Mouse (Mus musculus) gastrocnemius, postnatal 36 days (tissue): ENCODE data around the gene Unc80. TPM values are rescaled to one million over a fixed set of nuclear protein-coding genes. Genes with fewer than 3 reads are reported as not detected.
"Not testable (repeated sequence)": the region's sequence is repeated elsewhere in the genome, so short reads cannot be mapped to it uniquely, and the experiment has no call there.

Experiments used
- DNase-seq, 2 experiments: peaks; one replicate each; pipeline ENCODE4 v3.0.0; 2022
- intact Hi-C: fragments of 180-260 bp; cut with DNase I; formaldehyde crosslinking; loops from one replicate; pipeline ENCODE4 v1.15.1; 2025
- total RNA-seq, 2 experiments: library from RNA; stranded (reverse); gene quantifications; 2 replicates each; pipeline ENCODE4 v1.2.3; 2021

The Unc80 gene
- total RNA-seq, 2 experiments from 2014 or later = 0.05 to 0.18 TPM

DNA sequence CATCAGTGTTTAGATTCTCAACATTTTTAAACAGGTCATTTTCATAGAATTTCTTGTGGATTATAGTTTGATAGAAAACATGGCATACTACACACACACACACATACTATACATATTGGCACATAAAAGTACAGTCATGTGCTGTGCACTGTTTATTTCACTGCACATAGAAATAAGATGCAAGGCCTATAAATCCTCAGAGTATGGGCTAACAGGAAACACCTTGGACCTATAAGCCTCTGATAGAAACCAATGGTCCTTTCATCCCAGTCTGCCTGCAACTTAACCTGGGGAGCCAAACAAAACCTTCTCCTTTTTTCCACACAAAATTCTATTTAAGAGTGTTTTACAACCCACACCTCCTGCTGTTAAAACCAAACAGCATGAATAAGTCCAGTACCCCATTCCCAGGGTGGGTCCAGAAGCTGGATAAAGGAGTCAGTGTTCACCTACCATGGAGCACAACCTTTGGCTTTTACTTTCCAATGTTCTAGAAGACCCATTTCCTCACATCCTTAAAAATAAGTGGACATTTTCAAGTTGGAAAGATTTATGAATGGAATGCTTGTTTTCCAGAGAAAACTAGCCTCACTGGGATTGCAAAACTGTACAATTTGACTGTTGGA is 129.1 kb downstream of the Unc80 start:
- DNase-seq = no peak
- intact Hi-C loops = loop anchor here (5.0 kb wide), 1 partner anchor 565 kb away; no protein-coding TSS in a partner anchor

DNA sequence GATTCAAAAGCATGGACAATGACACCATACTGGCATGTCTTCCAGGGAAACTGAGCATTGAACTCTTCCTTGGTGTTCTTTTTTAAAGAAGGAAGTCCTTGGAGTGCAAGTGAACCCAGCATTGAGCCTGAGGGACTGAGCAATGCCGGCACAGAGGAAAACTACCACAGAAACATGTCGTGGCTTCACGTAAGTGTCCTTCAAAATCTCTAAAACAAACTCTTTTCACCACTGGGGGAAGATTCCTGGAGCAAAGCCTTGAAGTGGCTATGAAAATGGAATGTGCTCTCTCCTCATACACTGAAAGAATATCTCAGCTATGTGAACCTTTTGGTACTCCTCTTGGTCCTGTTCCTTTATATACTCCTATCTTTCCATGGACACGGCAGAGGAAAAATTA is 140.1 kb downstream of the Unc80 start:
- intact Hi-C loops = no loop called here
- no peak for DNase-seq

DNA sequence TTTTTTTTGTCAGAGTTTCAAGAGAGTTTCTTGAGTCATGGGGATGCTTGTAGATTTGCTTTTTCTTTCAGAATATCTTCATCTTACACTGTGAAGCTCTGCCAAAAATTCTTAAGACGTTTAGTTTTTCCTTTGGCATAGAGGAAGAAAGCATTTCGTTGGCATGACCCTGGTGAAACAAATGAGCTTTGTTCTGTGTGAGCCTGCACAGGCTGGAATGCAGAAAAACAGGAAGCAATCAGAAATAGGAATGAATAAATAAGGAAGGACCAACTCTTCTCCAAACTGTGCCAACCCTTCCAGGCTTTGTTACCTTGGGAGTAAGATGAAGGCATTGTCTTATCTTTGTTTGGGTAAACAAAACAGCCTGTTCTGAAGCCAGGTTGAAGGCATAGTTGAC is 149.0 kb downstream of the Unc80 start:
- intact Hi-C loops = no loop called here
- no peak for DNase-seq

- intact Hi-C loops = no loop called here
- no peak for DNase-seq
Observed at GRCm38 (mm10) chr1:66638177-66638576, 170.0 kb downstream of the Unc80 start.

DNA sequence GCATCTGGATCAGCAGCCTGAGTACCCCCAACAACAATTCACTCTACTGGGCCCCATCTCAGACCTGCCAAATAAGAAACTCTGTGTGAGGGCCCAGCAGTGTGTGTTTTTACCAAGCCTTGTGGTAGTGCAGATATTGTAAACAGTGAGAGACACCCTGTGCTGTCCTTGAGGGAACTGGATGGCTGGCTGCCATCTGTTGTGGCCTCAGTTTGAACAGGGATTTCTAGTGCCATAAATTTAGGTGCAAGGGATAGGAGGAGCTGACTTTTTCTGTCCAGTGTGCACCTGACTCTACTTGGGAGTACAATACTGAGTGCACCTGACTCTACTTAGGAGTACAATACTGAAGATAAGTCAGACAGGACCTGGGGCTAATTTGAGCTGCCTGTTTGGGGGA is 178.7 kb downstream of the Unc80 start:
- intact Hi-C loops = no loop called here

DNA sequence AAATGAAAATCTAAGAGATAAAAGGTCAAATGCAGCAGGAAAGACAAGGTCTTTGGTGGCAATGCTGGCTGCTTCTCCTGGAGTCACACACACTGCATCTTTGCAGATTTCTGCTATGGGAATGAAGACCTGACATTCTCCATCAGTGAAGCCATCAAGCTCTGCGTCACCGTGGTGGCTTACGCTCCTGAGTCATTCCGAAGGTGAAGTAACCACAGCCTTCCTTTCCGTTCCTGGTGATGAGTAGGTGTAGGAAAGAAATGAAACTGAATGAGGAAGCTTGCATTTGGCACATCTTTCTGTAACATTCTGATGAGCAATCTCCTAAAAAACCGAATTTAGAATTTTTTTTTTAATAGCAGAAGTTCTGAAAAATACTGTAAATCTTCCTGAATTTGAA is 181.4 kb downstream of the Unc80 start:
- intact Hi-C loops = no loop called here
- DNase-seq = no peak

More for the DNA sequence above, 178.7 kb downstream of the Unc80 start:
- no peak for DNase-seq

DNA sequence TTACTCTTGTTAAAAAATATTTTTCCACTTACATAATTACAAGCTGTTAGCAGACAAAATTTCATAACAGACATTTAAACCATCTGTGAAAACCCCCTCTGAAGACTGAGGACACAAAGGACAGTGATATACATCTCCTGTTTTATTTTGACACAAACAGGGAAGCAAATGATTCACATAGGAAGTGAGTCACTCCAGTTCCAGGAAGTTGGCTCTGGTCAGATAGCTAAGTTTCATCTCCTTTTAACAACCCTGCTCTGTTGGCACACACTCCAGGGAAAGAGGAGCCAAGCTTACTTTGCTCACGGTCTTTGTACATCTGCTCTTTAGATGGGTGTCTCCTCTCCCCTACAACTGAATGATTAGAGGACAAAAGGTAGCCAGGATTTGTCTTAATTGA is 181.8 kb downstream of the Unc80 start:
- intact Hi-C loops = loop anchor here (10.0 kb wide), 1 partner anchor 545 kb away; no protein-coding TSS in a partner anchor

GRCm38 (mm10) chr1:66655119-66655746 is 187.1 kb downstream of the Unc80 start:
- DNase-seq = no peak
- intact Hi-C loops = loop anchor here (10.0 kb wide), 1 partner anchor 550 kb away; no protein-coding TSS in a partner anchor

More for the DNA sequence above, 181.8 kb downstream of the Unc80 start:
- no peak for DNase-seq

GRCm38 (mm10) chr1:66655747-66656119 is 187.6 kb downstream of the Unc80 start:
- DNase-seq = no peak
- intact Hi-C loops = loop anchor here (10.0 kb wide), 1 partner anchor 551 kb away; no protein-coding TSS in a partner anchor

DNA sequence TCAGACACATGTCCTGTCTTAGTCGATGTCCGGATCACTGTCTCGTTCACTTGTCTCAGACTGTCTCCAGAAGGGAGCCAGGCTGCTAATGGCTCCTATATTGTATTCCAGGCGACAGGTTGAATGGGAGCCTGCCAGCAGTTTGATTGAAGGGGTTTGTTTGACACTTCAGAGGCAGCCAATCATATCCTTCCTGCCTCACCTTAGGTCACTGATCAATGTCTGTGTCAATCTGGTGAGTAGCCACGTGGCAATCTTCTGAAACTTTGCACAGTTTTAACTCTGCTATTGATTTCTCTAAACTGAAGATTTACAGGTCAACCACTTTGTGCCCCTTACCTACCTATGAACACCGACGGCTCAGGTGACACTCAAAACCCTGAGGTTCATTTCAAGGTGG is 203.3 kb downstream of the Unc80 start:
- no peak for DNase-seq

DNA sequence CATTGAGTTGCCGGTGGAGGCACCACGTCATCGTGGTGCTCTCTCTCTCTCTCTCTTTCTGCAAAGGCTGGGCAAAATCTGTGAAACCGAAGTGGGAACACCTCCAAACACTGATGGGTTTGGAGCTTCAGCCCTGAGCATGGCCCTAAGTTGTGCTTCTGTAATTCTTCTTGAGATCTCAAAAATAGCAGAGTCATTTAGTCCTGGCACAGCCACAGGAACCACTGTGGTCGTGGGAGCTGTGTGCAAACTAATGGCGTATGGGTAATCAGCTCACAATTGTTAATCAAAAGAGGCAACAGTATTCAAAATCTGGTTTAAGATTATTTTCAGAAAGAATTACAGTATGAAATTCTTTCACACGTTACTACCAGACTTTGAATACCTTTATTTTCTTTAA is 204.6 kb downstream of the Unc80 start:
- DNase-seq = no peak
- intact Hi-C loops = no loop called here

More for the DNA sequence above, 203.3 kb downstream of the Unc80 start:
- intact Hi-C loops = no loop called here

DNA sequence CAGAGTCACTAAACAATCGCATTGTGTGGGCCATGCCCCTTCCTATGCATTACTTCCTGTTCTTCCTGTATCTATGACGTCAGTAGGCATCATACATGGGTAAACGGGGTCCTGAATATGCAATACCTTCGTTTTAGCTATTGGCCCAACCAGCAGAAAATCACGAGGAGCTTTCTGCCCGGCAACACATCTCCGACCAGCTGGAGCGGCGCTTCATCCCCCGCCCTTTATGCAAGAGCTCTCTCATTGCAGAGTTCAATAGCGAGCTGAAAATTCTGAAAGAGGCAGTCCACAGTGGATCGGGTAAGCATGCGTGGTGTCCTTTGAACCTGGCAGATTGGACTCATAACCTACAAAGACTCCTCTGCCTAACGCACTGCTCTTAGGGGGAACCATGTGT is 209.8 kb downstream of the Unc80 start:
- DNase-seq = no peak
- intact Hi-C loops = no loop called here

- no peak for DNase-seq
- intact Hi-C loops = no loop called here
Observed at GRCm38 (mm10) chr1:66678662-66679061, 210.5 kb downstream of the Unc80 start.

DNA sequence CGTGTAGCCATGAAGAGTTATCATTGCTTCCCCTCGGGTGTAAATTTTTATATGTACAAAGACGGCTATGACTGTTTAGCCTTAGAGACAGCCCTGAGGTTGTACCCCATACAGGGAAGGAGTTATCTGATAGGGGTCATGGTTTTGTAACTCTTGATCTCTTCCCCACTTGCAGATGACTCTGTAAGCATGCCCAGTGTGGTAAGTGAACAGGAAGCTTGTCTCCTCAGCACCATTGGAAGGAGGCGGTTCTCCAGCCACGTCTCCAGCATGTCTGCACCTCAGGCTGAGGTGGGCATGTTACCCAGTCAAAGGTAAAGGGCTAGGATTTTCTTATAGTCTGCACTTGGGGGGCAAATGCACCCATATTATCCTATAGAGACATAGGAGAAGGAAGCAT is 214.8 kb downstream of the Unc80 start:
- intact Hi-C loops = no loop called here
- DNase-seq = no peak

- no peak for DNase-seq
- intact Hi-C loops = no loop called here
Observed at GRCm38 (mm10) chr1:66691772-66692171, 223.6 kb downstream of the Unc80 start.

DNA sequence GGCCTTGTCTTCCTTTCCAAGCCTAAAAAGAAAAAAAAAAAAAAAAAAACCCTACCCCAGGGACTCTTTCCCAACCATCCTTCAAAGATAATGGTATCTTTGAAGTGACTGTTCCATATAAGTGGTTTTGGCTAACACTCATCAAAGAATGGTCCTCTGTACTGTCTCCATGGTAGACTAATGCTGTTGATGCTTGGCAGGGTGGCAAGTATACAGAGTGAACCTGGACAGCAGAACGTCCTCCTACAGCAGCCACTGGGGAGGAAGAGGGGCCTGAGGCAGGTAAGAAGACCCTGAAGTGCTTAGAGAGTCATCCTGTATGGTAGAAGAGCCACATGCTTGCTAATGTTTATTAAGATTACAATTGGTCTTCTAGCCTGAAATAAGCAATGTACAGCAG is 224.1 kb downstream of the Unc80 start:
- no peak for DNase-seq
- intact Hi-C loops = no loop called here

DNA sequence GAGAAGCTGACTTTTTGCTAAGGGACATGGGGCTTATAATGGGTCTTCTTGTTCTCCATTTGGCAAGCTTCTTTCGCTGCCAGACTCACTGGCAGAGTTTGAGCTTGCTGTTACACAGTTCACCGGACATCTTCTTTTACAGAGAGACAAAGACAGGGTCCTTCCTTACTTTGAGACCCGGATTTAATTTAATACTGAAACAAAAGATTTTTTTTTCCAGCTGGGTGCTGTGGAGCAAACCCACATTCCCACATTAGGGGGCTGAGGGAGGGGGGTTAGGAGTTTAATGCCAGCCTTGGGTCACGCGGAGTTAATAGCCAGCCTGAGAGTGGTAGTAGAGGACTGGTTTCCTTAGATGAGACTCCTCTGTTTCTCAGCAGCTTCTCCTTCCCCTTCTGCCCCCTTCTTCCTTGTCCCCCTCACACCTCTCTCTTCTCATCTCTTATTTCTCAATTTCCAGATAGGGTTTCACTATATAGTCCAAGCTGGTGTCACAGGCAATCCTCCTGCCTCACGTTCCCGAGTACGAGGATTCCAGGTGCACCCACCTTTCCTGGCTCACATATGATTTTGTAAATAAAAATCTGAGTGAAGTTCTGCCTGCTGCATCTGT is 224.7 kb downstream of the Unc80 start:
- intact Hi-C loops = no loop called here
- no peak for DNase-seq

DNA sequence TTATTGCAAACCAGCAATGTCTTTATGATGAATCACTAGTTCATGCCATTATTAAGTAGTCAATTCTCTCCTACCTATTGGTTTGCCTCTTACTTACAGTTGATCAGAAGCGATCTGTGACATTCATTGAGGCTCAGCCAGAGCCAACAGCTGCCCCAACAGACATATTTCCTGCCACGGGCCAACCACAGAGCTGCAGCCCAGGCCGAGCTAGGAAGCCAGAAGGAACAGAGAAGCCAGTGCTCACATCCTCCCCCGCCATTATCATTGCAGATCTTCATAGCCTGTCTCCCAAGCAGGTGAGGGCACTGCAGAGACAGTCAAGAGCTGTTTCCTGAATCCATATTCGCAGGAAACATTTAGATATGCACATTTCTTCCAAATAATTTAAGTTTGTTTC is 226.1 kb downstream of the Unc80 start:
- no peak for DNase-seq
- intact Hi-C loops = no loop called here

DNA sequence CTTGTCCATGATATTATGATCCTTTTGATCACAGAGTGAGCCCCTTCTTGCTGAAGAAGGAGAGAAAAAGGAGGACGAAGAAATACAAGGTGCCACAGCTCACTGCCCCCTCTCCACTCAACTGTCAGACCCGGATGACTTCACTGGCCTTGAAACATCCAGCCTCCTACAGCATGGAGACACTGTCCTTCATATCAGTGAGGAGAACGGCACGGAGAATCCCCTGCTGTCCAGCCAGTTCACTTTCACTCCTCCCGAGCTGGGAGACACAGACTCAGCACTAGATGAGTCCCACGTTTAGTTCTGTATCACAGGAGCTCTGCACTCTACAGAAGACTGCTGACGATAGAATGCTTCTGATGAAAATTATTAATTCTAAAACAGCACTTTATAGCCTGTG is 227.1 kb downstream of the Unc80 start:
- intact Hi-C loops = no loop called here

DNA sequence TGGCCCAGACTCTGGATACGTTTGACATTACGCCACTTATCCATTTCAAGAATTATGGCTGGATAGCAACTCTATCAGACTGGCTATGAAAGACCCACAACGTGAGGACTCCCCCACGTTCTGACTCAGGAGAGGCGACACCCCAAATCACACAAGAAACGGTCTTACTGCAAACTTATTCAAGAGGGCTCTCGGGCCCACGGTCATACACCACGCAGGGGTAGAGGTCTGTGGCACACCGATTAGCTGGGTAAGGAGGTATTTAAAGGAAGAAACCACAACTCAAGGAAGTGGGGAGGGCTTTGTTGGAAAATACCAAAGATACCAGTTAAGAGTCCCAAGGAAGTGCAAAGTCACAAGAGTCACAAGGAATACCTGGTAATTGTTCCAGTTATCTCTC is 231.5 kb downstream of the Unc80 start:
- intact Hi-C loops, DNase-seq: not testable (repeated sequence)

More for the DNA sequence above, 227.1 kb downstream of the Unc80 start:
- no peak for DNase-seq

DNA sequence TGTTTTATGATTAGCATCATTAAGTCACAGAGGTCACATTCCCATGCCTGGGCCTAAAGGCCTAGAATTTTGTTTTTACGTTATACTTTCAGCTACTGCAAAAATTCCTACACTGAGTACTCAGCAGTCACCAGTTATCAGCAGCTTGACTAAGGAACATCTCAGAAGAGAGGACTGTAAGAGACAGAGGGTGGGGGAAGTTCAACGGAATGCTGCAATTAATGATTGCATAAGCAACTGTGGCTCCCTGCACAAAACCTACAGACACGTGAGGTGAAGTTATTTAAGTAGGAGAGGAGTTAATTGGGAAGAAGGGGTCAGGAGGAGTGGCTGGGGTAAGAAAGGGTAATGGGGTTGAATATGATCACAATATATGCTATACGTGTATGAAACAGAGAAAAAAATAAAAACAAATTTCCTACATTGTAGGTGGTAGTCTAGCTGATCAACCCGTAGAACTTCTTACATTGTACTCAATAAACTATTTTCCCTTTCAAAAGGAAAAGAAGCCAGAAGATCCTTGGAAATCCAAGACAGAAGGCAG is 232.1 kb downstream of the Unc80 start:
- DNase-seq = no peak
- intact Hi-C loops = no loop called here
